Mouse (Mus musculus): ENCODE data around the gene Jmjd6.

- TF ChIP-seq CTCF (IDR thresholded peaks at IDR 0.05 in 2 of 3, conservative IDR thresholded peaks at IDR 0.05 in 1 of 3; ENCODE audit: control insufficient read depth in 1 of 3, insufficient read depth in 1 of 3, low read depth in 2 of 3, low read length in 3 of 3, poor library complexity in 1 of 3, severe bottlenecking in 1 of 3) (no peak), POLR2A (IDR thresholded peaks at IDR 0.05; ENCODE audit: control insufficient read depth in 1 of 2, insufficient read depth in 1 of 2, low read depth in 1 of 2, low read length in 2 of 2, poor library complexity in 1 of 2) (no peak), GATA1 (IDR thresholded peaks at IDR 0.05; ENCODE audit: low read depth, low read length) (no peak), TAL1 (IDR thresholded peaks at IDR 0.05; ENCODE audit: low read length) (no peak), NRF1 (IDR thresholded peaks at IDR 0.05; ENCODE audit: insufficient read depth, low read depth, low read length, poor library complexity, severe bottlenecking) (no peak), ZC3H11A (IDR thresholded peaks at IDR 0.05; ENCODE audit: low read depth, low read length) (no peak), ZMIZ1 (IDR thresholded peaks at IDR 0.05; ENCODE audit: low read depth, low read length) (no peak), MAX (IDR thresholded peaks at IDR 0.05; ENCODE audit: low read length) (no peak), TCF12 (IDR thresholded peaks at IDR 0.05; ENCODE audit: low read depth, low read length) (no peak)
These were observed 21.0 kb downstream of the Jmjd6 start for GRCm38 (mm10) chr11:116822215-116822614.
